Mouse (Mus musculus) CH12.LX (cell line): ENCODE data around the gene Camta1. TPM values are rescaled to one million over a fixed set of nuclear protein-coding genes. Genes with fewer than 3 reads are reported as not detected.

Source experiments
- DNase-seq: peaks from one replicate; pipeline ENCODE4 v3.0.0-alpha.2; 2013; ENCODE audit errors: extremely low read depth
- H3K27ac ChIP-seq: 2 replicates; pipeline ENCODE4 v1.5.1; 2012; ENCODE audit warnings: low read depth, mild to moderate bottlenecking, control low read depth, moderate library complexity; ENCODE audit not compliant: insufficient read depth
- H3K27me3 ChIP-seq: replicated peaks from 2 replicates; pipeline ENCODE3; 2012; ENCODE audit warnings: inconsistent platforms
- H3K36me3 ChIP-seq, 2 experiments: replicated peaks in 1 of 2; 2 replicates each; pipeline versions ENCODE3 to v1.6.1; 2012; ENCODE audit warnings: inconsistent platforms in 1 of 2, low read length in 1 of 2, mild to moderate bottlenecking in 1 of 2, mixed read lengths in 1 of 2, moderate library complexity in 1 of 2; ENCODE audit not compliant: control insufficient read depth in 1 of 2, insufficient read depth in 1 of 2
- H3K4me1 ChIP-seq, 2 experiments: 2 replicates each; pipeline ENCODE4 v1.6.1; 2012; ENCODE audit warnings: inconsistent platforms in 1 of 2, moderate library complexity in 1 of 2; ENCODE audit not compliant: insufficient read depth in 2 of 2, control insufficient read depth in 1 of 2
- H3K4me2 ChIP-seq: 2 replicates; pipeline ENCODE4 v1.6.1; 2012; ENCODE audit warnings: low read depth, mild to moderate bottlenecking, control low read depth; ENCODE audit not compliant: poor library complexity, insufficient read depth, severe bottlenecking
- H3K4me3 ChIP-seq, 3 experiments: fragments of 150-350 bp in 1 of 3; sonication (generic) in 1 of 3; replicated peaks in 1 of 3; 2 replicates each; pipeline versions ENCODE3 to v1.5.1; 2011 to 2012; ENCODE audit warnings: low read depth in 2 of 3, low read length in 2 of 3, mild to moderate bottlenecking in 2 of 3, moderate library complexity in 2 of 3, control low read depth in 1 of 3, improper control_type of control experiment in 1 of 3, inconsistent platforms in 1 of 3, mixed read lengths in 1 of 3; ENCODE audit not compliant: poor library complexity in 1 of 3
- H3K79me2 ChIP-seq: replicated peaks from 2 replicates; pipeline ENCODE4 v1.6.1; 2012; ENCODE audit warnings: mild to moderate bottlenecking, moderate library complexity; ENCODE audit not compliant: control insufficient read depth, poor library complexity, insufficient read depth, severe bottlenecking; ENCODE audit errors: extremely low read depth
- H3K9ac ChIP-seq: 2 replicates; pipeline ENCODE4 v1.6.1; 2012; ENCODE audit warnings: low read depth, mild to moderate bottlenecking, control low read depth, moderate library complexity; ENCODE audit not compliant: insufficient read depth
- H3K9me3 ChIP-seq: replicated peaks from 2 replicates; pipeline ENCODE3; 2012; ENCODE audit warnings: low read length, inconsistent platforms, mixed read lengths
- BHLHE40 ChIP-seq: IDR thresholded peaks from 2 replicates; pipeline ENCODE4 v1.6.1; 2011; ENCODE audit warnings: mild to moderate bottlenecking, low read depth, low read length, improper control_type of control experiment
- CHD2 ChIP-seq: IDR thresholded peaks from 2 replicates; pipeline ENCODE4 v1.6.1; 2011; ENCODE audit warnings: low read length, improper control_type of control experiment
- E2F4 ChIP-seq: IDR thresholded peaks from 2 replicates; pipeline ENCODE4 v1.6.1; 2011; ENCODE audit warnings: low read depth, low read length, improper control_type of control experiment; ENCODE audit not compliant: insufficient replicate concordance
- ELF1 ChIP-seq: IDR thresholded peaks from 2 replicates; pipeline ENCODE4 v1.6.1; 2014; ENCODE audit warnings: low read depth, mild to moderate bottlenecking, inconsistent platforms, low read length, improper control_type of control experiment
- GABPA ChIP-seq: IDR thresholded peaks from 2 replicates; pipeline ENCODE4 v1.6.1; 2012; ENCODE audit warnings: low read depth, low read length, improper control_type of control experiment, inconsistent platforms; ENCODE audit not compliant: insufficient replicate concordance
- HCFC1 ChIP-seq: IDR thresholded peaks from 2 replicates; pipeline ENCODE4 v1.6.1; 2012; ENCODE audit warnings: low read depth, mild to moderate bottlenecking, inconsistent platforms, low read length, improper control_type of control experiment
- JUN ChIP-seq: IDR thresholded peaks from 2 replicates; pipeline ENCODE4 v1.6.1; 2011; ENCODE audit warnings: low read depth, mild to moderate bottlenecking, low read length, improper control_type of control experiment, moderate library complexity; ENCODE audit not compliant: insufficient read depth
- KAT2A ChIP-seq: IDR thresholded peaks from 2 replicates; pipeline ENCODE4 v1.6.1; 2012; ENCODE audit warnings: low read length, improper control_type of control experiment, inconsistent platforms; ENCODE audit not compliant: insufficient replicate concordance
- MAFK ChIP-seq: IDR thresholded peaks from 2 replicates; pipeline ENCODE4 v1.6.1; 2011; ENCODE audit warnings: low read length, improper control_type of control experiment; ENCODE audit not compliant: insufficient replicate concordance
- MAX ChIP-seq: IDR thresholded peaks from 2 replicates; pipeline ENCODE4 v1.6.1; 2011; ENCODE audit warnings: low read length, improper control_type of control experiment
- MAZ ChIP-seq: IDR thresholded peaks from 2 replicates; pipeline ENCODE4 v1.6.1; 2012; ENCODE audit warnings: low read depth, mild to moderate bottlenecking, inconsistent platforms, low read length, improper control_type of control experiment, moderate library complexity
- MEF2A ChIP-seq: IDR thresholded peaks from 2 replicates; pipeline ENCODE4 v1.6.1; 2014; ENCODE audit warnings: low read depth, mild to moderate bottlenecking, inconsistent platforms, low read length, improper control_type of control experiment, borderline replicate concordance
- NELFE ChIP-seq: IDR thresholded peaks from 2 replicates; pipeline ENCODE4 v1.6.1; 2011; ENCODE audit warnings: low read depth, low read length, improper control_type of control experiment
- NRF1 ChIP-seq: IDR thresholded peaks from 2 replicates; pipeline ENCODE4 v1.6.1; 2014; ENCODE audit warnings: low read depth, mild to moderate bottlenecking, inconsistent platforms, low read length, improper control_type of control experiment, moderate library complexity
- PAX5 ChIP-seq: IDR thresholded peaks from 2 replicates; pipeline ENCODE4 v1.6.1; 2012; ENCODE audit warnings: low read length, inconsistent platforms, mixed read lengths
- POLR2A ChIP-seq: IDR thresholded peaks from 2 replicates; pipeline ENCODE4 v1.6.1; 2011; ENCODE audit warnings: low read depth, mild to moderate bottlenecking, improper control_type of control experiment, low read length
- RAD21 ChIP-seq: IDR thresholded peaks from 2 replicates; pipeline ENCODE4 v1.6.1; 2011; ENCODE audit warnings: low read depth, mild to moderate bottlenecking, low read length, improper control_type of control experiment, moderate library complexity
- SIN3A ChIP-seq: IDR thresholded peaks from 2 replicates; pipeline ENCODE4 v1.6.1; 2012; ENCODE audit warnings: low read length, improper control_type of control experiment, inconsistent platforms
- TBP ChIP-seq: conservative IDR thresholded peaks from 2 replicates; pipeline ENCODE4 v1.6.1; 2011; ENCODE audit warnings: low read depth, low read length, improper control_type of control experiment
- USF2 ChIP-seq: conservative IDR thresholded peaks from 2 replicates; pipeline ENCODE4 v1.6.1; 2011; ENCODE audit warnings: low read depth, low read length, improper control_type of control experiment
- ZC3H11A ChIP-seq: IDR thresholded peaks from 2 replicates; pipeline ENCODE4 v1.6.1; 2012; ENCODE audit warnings: low read depth, mild to moderate bottlenecking, inconsistent platforms, low read length, improper control_type of control experiment
- ZMIZ1 ChIP-seq: IDR thresholded peaks from 2 replicates; pipeline ENCODE4 v1.6.1; 2012; ENCODE audit warnings: low read depth, mild to moderate bottlenecking, inconsistent platforms, low read length, improper control_type of control experiment
- ZNF384 ChIP-seq: IDR thresholded peaks from 2 replicates; pipeline ENCODE4 v1.6.1; 2012; ENCODE audit warnings: low read depth, low read length, improper control_type of control experiment, inconsistent platforms
- dilution Hi-C: fragments of 300-500 bp; cut with MboI; formaldehyde crosslinking; loops from 2 replicates; pipeline ENCODE4 v1.14.3; 2020; ENCODE audit warnings: low sequenced_read_pairs; ENCODE audit not compliant: extremely low pct_unique_long_range_greater_than_20kb, extremely low pct_ligation_motif_present
- in situ Hi-C: fragments of 300-500 bp; cut with MboI; formaldehyde crosslinking; loops from 3 replicates; pipeline ENCODE4 v1.14.3; 2019; ENCODE audit warnings: low sequenced_read_pairs, low pct_ligation_motif_present, low pct_unique_long_range_greater_than_20kb, mixed read lengths
- polyA plus RNA-seq: library from polyadenylated mRNA; unstranded; fragments of >175 nt; gene quantifications from 2 replicates; pipeline ENCODE4 v1.2.1, GENCODE M21; 2012; ENCODE audit warnings: low read depth; ENCODE audit not compliant: insufficient read length
- total RNA-seq, 2 experiments: library from RNA; depleted of rRNA; stranded (reverse); fragments of 300-350 nt in 1 of 2; fragments of >200 nt in 1 of 2; gene quantifications; 2 replicates each; pipeline ENCODE4 v1.2.3; 2012 to 2014

Camta1 gene
- total and polyA plus RNA-seq, 3 experiments: 9.9 to 32.5 (median 15.3) TPM

DNA sequence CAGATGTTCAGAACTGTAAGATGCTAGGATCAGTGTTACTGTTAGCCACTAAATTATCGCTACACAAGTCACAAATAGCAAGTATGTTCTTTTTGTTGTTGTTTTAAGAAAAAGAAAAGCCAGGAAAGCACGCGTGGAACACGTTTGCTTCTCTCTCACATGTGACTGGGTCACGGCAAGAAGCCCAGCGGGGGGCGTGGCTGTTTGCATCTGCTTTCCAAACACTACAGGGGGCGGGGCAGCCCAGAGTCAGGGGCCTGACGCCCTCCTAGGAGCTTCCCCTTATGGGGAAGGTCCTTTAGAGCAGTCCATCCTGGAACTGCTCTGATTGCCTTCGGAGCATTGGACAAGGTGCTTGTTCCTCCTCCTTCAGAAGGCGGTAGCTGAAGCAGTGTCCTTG, 524.1 kb downstream of the Camta1 start:
- Histone ChIP-seq H3K36me3 (no peaks in the 10 kb centered on the region), H3K27me3 (no peaks in the 10 kb centered on the region), H3K4me2 (no peak overlapping the region), H3K9me3 (peaks cover 90% of the 10 kb centered on the region), H3K4me1 (no peaks in the 10 kb centered on the region), H3K4me3 (no peak overlapping the region), H3K79me2 (no peaks in the 10 kb centered on the region), H3K9ac (no peak overlapping the region), H3K27ac (no peak overlapping the region)
- dilution Hi-C loops (no loop called here), in situ Hi-C loops (no loop called here)
- DNase-seq: no peak
- TF ChIP-seq RAD21 (no peak), NELFE (no peak), HCFC1 (no peak), KAT2A (no peak), MEF2A (no peak), NRF1 (no peak)

DNA sequence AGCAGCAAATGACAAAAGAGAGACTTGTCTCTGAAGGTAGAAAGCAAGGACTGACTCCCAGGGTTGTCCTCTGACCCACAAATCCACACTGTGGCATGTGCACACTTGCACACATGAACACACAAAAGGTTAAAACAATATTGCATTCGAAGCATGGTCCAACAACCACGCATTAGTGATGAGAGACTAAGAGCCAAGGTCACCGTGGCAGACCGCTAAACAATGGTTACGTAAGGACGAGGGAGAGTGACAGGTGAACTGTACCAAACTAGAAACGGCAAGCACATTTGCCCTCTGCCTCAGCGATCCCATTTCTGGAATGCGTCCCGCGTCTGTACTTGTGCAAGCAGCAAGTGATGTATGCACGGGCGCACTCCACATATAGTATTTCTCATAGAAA, 525.3 kb downstream of the Camta1 start:
- H3K4me1 ChIP-seq: no peaks in the 10 kb centered on the region
- no peaks in the 10 kb centered on the region for H3K79me2 ChIP-seq
- no peak overlapping the region for H3K9ac ChIP-seq
- no peaks in the 10 kb centered on the region for H3K27me3 ChIP-seq
- H3K36me3 ChIP-seq: no peaks in the 10 kb centered on the region
- no peak for DNase-seq
- no peak for TF ChIP-seq BHLHE40
- no peak for TF ChIP-seq RAD21
- TF ChIP-seq ZNF384: no peak
- no peak for TF ChIP-seq MAX
- no peak for TF ChIP-seq ZMIZ1
- no peak for TF ChIP-seq GABPA
- no peak overlapping the region for H3K4me3 ChIP-seq
- H3K9me3 ChIP-seq: peaks cover 92% of the 10 kb centered on the region
- H3K27ac ChIP-seq: no peak overlapping the region
- in situ Hi-C loops: no loop called here
- dilution Hi-C loops: no loop called here
- H3K4me2 ChIP-seq: no peak overlapping the region

DNA sequence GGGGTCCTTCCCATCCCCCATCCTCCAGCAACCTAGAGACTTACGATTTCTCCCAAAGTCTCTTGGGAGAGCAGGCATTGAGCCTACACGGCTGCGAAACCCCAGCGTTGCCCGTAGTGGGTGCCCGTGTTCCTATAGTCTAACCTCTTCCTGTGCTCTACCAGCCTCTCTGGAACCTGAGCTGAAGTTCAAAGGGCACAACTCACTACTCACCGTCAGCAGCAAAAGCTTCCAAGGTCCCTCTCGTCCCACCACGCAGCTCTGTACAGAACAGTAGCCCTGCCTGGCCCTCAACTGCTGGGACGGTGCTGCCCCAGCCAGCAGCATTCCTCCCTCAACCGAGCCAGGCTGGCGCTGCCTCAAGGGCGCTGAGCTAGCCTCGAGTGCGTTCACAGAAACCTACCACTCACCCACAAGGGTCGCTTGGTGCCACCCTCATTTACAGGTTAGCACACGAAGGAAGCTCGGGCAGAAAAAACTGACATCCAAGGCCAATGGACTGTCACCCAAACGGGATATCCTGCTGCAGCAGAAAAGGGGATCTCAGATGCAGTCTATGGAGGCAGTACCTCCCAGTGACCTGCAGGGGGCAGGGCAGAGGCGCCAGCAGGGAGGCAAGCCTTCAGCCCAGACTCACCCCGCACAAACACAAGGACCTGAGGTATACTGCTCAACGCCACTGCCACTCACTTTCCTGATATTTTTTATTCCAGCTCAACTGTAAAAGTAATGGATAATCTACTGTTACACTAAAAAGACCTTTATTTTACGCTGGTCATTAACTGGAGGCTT, 526.5 kb downstream of the Camta1 start:
- Histone ChIP-seq H3K9ac (no peak overlapping the region), H3K9me3 (peaks cover 93% of the 10 kb centered on the region), H3K4me3 (no peak overlapping the region), H3K36me3 (no peaks in the 10 kb centered on the region), H3K27ac (no peak overlapping the region), H3K79me2 (no peaks in the 10 kb centered on the region), H3K4me1 (no peaks in the 10 kb centered on the region), H3K4me2 (no peak overlapping the region), H3K27me3 (no peaks in the 10 kb centered on the region)
- dilution Hi-C loops: no loop called here
- DNase-seq: no peak
- in situ Hi-C loops: no loop called here
- TF ChIP-seq ZC3H11A (no peak), MAFK (no peak), PAX5 (no peak), CHD2 (no peak), ZMIZ1 (no peak), ELF1 (no peak), JUN (no peak), USF2 (no peak), TBP (no peak), KAT2A (no peak), SIN3A (no peak), POLR2A (no peak), MEF2A (no peak), BHLHE40 (no peak), E2F4 (no peak), MAZ (no peak)
